Mouse (Mus musculus) testis, adult 2 months (tissue): ENCODE measurements at regions not wholly inside any gene's neighbourhood (a gene's known extent, or its start where the extent isn't known, plus 50 kb on each side); places are given as distances from the start of the nearest gene placed in this dataset.

Source experiments
- CTCF ChIP-seq: fragments of 200-500 bp; IDR thresholded peaks from 2 replicates; pipeline ENCODE4 v1.5.1; 2012; ENCODE audit warnings: low read depth, mild to moderate bottlenecking, inconsistent platforms, low read length, moderate library complexity; ENCODE audit not compliant: control insufficient read depth, insufficient read depth, insufficient replicate concordance
- POLR2A ChIP-seq: fragments of 200-500 bp; IDR thresholded peaks from 2 replicates; pipeline ENCODE4 v1.6.1; 2012; ENCODE audit warnings: low read depth, mild to moderate bottlenecking, inconsistent platforms, low read length, moderate library complexity; ENCODE audit not compliant: control insufficient read depth

DNA sequence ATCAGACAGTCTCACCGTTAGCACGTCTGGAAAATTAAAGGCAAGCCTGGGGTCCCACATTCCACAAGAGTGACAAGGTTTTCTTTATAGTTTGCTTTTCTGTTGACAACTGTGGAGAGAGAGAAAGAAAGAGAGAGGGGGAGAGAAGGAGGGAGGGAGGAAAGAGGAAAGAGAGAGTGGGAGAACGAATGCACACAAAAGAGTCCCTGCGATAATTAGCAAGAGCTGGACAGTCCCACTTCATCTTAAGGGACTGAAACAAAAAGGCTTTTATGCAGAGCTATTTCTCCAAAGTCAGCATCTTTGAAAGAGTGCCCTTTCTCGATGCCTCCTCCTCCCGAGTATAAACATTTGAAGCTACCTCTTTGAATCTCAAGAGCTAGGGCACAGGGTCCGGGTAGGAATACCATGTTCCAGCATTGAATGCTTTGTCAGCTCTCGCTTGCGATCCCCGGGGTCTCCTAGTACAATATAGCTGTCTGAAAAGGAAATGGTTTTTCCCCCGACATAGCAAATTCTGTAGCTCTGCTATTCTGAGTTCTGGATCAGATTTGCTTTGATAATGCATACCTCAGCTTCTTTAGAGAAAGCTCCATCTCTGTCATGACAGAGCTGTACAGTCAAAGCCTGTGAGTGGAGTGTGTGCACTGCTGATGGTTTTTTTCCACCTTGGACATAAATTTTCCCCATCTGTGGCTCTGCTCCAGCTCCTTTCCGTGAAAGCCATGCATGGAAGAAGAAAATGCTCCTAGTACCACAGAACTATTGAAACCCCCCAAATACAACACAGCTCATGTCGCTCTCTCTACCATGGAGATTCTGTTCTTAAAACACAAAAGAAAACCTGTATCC, 282.9 kb upstream of the Fbxl7 start:
- TF ChIP-seq CTCF (no peak), POLR2A (no peak)
